In genomic region chr11:94601321-94602281, GRCm38 (mm10) we compare ENCODE assay signal across 7 mouse cellular contexts. TPM values are rescaled to one million over a fixed set of nuclear protein-coding genes. Genes with fewer than 3 reads are reported as not detected.
DNase-seq lines count a peak whose midpoint lies in the region; ATAC-seq and TF ChIP-seq lines count a peak whose summit lies in the region.

TSS of gene Acsf2 (minus strand) at chr11:94601871.

- TF ChIP-seq CTCF in heart, adult 2 months (IDR thresholded peaks at IDR 0.05), result no peak

- peaks cover 7% of the 10 kb centered on the region for H3K4me1 ChIP-seq in heart, adult 2 months (ENCODE audit: control insufficient read depth, insufficient read depth, low read length)
- peaks cover 27% of the 10 kb centered on the region for H3K4me1 ChIP-seq in limb, embryonic 10.5 days
- no peaks in the 10 kb centered on the region for H3K4me1 ChIP-seq in midbrain, embryonic 11.5 days (ENCODE audit: control insufficient read depth, insufficient read depth, low read length)

- intact Hi-C loops in heart, adult 2 months (cut with DNase I), result no loop called here

- peak within 1 kb of the TSS; percentile 56 for H3K4me2 ChIP-seq in midbrain, embryonic 11.5 days

- peak within 1 kb of the TSS; percentile 49 for H3K4me3 ChIP-seq in heart, adult 2 months
- H3K4me3 ChIP-seq in limb, embryonic 10.5 days, result peak within 1 kb of the TSS; percentile 64
- H3K4me3 ChIP-seq in midbrain, embryonic 11.5 days (ENCODE audit: low read depth, low read length), result peak within 1 kb of the TSS; percentile 39

- 2% methylated on average over 52 of the region's 52 CpGs for WGBS in heart, adult 2 months
- 2% methylated on average over 52 of the region's 52 CpGs for WGBS in limb, embryonic 10.5 days
- 2% methylated on average over 51 of the region's 52 CpGs for WGBS in midbrain, embryonic 11.5 days

- no peaks in the 10 kb centered on the region for H3K27me3 ChIP-seq in heart, adult 2 months (ENCODE audit: control insufficient read depth, insufficient read depth, low read length)
- no peaks in the 10 kb centered on the region for H3K27me3 ChIP-seq in limb, embryonic 10.5 days (ENCODE audit: low read depth, poor library complexity, severe bottlenecking)
- H3K27me3 ChIP-seq in midbrain, embryonic 11.5 days (ENCODE audit: control insufficient read depth, insufficient read depth, low read length), result no peaks in the 10 kb centered on the region

- peak within 1 kb of the TSS; percentile 76 for H3K27ac ChIP-seq in heart, adult 2 months
- peak within 1 kb of the TSS; percentile 89 for H3K27ac ChIP-seq in limb, embryonic 10.5 days
- no peak within 1 kb of the TSS for H3K27ac ChIP-seq in midbrain, embryonic 11.5 days (ENCODE audit: low read depth, low read length)

- H3K79me2 ChIP-seq in heart, adult 2 months (replicated peaks; ENCODE audit: control insufficient read depth, insufficient read depth, low read length), result no peaks in the 10 kb centered on the region

- TF ChIP-seq EP300 in heart, adult 2 months (IDR thresholded peaks at IDR 0.05; ENCODE audit: insufficient read depth, low read depth, low read length), result no peak

- peak; percentile 96 for ATAC-seq in midbrain, embryonic 11.5 days (ENCODE audit: low FRiP score)

- H3K36me3 ChIP-seq in heart, adult 2 months (ENCODE audit: control insufficient read depth, insufficient read depth, low read length), result peaks cover 2% of the 10 kb centered on the region; the same call in 1 of the 2 replicates
- H3K36me3 ChIP-seq in limb, embryonic 10.5 days, result peaks cover 11% of the 10 kb centered on the region
- no peaks in the 10 kb centered on the region for H3K36me3 ChIP-seq in midbrain, embryonic 11.5 days (ENCODE audit: control insufficient read depth, insufficient read depth, low read length)

- peak; percentile 83 for DNase-seq in adipocyte (ENCODE audit: low spot score)
- DNase-seq in embryo, embryonic 11 days, result peak; percentile 91
- DNase-seq in heart, adult 2 months, result peak; percentile 89 to 90
- peak; percentile 82 for DNase-seq in kidney, adult 18-20 months
- DNase-seq in limb, embryonic 10.5 days (ENCODE audit: low spot score), result peak; percentile 94
- DNase-seq in midbrain, embryonic 11.5 days (ENCODE audit: low spot score, missing footprints), result peak; percentile 97
- peak; percentile 52 for DNase-seq in spleen, adult 12 weeks (ENCODE audit: low spot score)

- no peaks in the 10 kb centered on the region for H3K9me3 ChIP-seq in limb, embryonic 10.5 days (replicated peaks)
- no peaks in the 10 kb centered on the region for H3K9me3 ChIP-seq in midbrain, embryonic 11.5 days (ENCODE audit: control insufficient read depth, low read length)

- H3K9ac ChIP-seq in heart, adult 2 months (ENCODE audit: low read depth, low read length), result peak within 1 kb of the TSS; percentile 80
- H3K9ac ChIP-seq in midbrain, embryonic 11.5 days (ENCODE audit: low read length), result peak within 1 kb of the TSS; percentile 56

- TF ChIP-seq POLR2A in heart, adult 2 months (IDR thresholded peaks at IDR 0.05; ENCODE audit: insufficient read depth, low read depth, low read length), result peak; percentile 22; the same call in 1 of the 2 replicates

RNA-seq across cellular contexts. Expression of gene Acsf2, which starts in this region (rescaled TPM):
- total RNA-seq in heart, adult 2 months (2021), result 10 to 100 TPM; 19.8 to 26.4 TPM
- polyA plus RNA-seq in heart, adult 2 months (2012; rRNA removed), result 21.0 and 24.7 TPM in 2 replicates
- polyA plus RNA-seq in limb, embryonic 10.5 days (2016; fragmentation: Nextera tagmentation; extraction: Ambion mirVana), result 4.1 and 5.6 TPM in 2 replicates
- 4.9 TPM in 2 replicates for polyA plus RNA-seq in midbrain, embryonic 11.5 days (2014; fragmentation: Nextera tagmentation; extraction: Ambion mirVana)
